Mouse (Mus musculus) heart, embryonic 14.5 days (tissue): Measurements from ENCODE around the gene Sprr3. TPM values are rescaled to one million over a fixed set of nuclear protein-coding genes. Genes with fewer than 3 reads are reported as not detected.
"Not testable (repeated sequence)": the region's sequence is repeated elsewhere in the genome, so short reads cannot be mapped to it uniquely, and the experiment has no call there.

Experiments used
- ATAC-seq: fragments of 200-750 bp; cut with Nextera tagmentation; 2 replicates; pipeline ENCODE4 v1.8.0; 2017; ENCODE audit warnings: low read depth, moderate TSS enrichment; ENCODE audit not compliant: insufficient number of reproducible peaks, insufficient read depth, low FRiP score
- H3K27ac ChIP-seq, 2 experiments: fragments of 200-500 bp in 1 of 2; fragments of 300-500 bp in 1 of 2; sonication (generic) in 1 of 2; replicated peaks in 1 of 2; 2 replicates each; pipeline ENCODE4 v1.5.1; 2012 to 2014; ENCODE audit warnings: low read depth in 2 of 2, low read length in 2 of 2, control low read depth in 1 of 2, mild to moderate bottlenecking in 1 of 2, mixed read lengths in 1 of 2; ENCODE audit not compliant: control insufficient read depth in 1 of 2, insufficient read depth in 1 of 2
- H3K27me3 ChIP-seq: fragments of 300-500 bp; sonication (generic); 2 replicates; pipeline ENCODE4 v1.6.1; 2014; ENCODE audit warnings: mild to moderate bottlenecking, low read length, control low read depth; ENCODE audit not compliant: control insufficient read depth, insufficient read depth
- H3K36me3 ChIP-seq: fragments of 300-500 bp; sonication (generic); 2 replicates; pipeline ENCODE4 v1.6.1; 2014; ENCODE audit warnings: mild to moderate bottlenecking, control low read depth, low read length, mixed read lengths; ENCODE audit not compliant: control insufficient read depth, insufficient read depth
- H3K4me1 ChIP-seq, 2 experiments: fragments of 200-500 bp in 1 of 2; fragments of 300-500 bp in 1 of 2; sonication (generic) in 1 of 2; 2 replicates each; pipeline ENCODE4 v1.6.1; 2012 to 2014; ENCODE audit warnings: low read length in 2 of 2, control low read depth in 1 of 2, mixed read lengths in 1 of 2; ENCODE audit not compliant: control insufficient read depth in 2 of 2, insufficient read depth in 2 of 2
- H3K4me2 ChIP-seq: fragments of 300-500 bp; sonication (generic); 2 replicates; pipeline ENCODE4 v1.6.1; 2014; ENCODE audit warnings: mild to moderate bottlenecking, low read length
- H3K4me3 ChIP-seq, 2 experiments: fragments of 200-500 bp in 1 of 2; fragments of 300-500 bp in 1 of 2; sonication (generic) in 1 of 2; 2 replicates each; pipeline ENCODE4 v1.5.1; 2012 to 2014; ENCODE audit warnings: low read length in 2 of 2, mild to moderate bottlenecking in 2 of 2, control low read depth in 1 of 2, low read depth in 1 of 2, moderate library complexity in 1 of 2; ENCODE audit not compliant: control insufficient read depth in 1 of 2, insufficient read depth in 1 of 2
- H3K9ac ChIP-seq: fragments of 300-500 bp; sonication (generic); 2 replicates; pipeline ENCODE4 v1.6.1; 2014; ENCODE audit warnings: mild to moderate bottlenecking, low read length
- H3K9me3 ChIP-seq: fragments of 300-500 bp; sonication (generic); 2 replicates; pipeline ENCODE4 v1.6.1; 2016; ENCODE audit warnings: low read length, control low read depth; ENCODE audit not compliant: control insufficient read depth
- WGBS: fragments of 180-500 bp; shearing (Covaris S2); extraction: QIAGEN DNeasy Blood & Tissue Kit; methylation state at CpG from one replicate; pipeline ENCODE4 v1.1.7; 2014; 5-methylcytosine and 5-hydroxymethylcytosine counted together
- polyA plus RNA-seq: library from polyadenylated mRNA; unstranded; fragments of >200 nt; fragmentation: Nextera tagmentation; extraction: Ambion mirVana; gene quantifications from 2 replicates; pipeline ENCODE4 v1.2.1, GENCODE M21; 2014

Gene Sprr3
- not detected in 2 replicates for polyA plus RNA-seq

GRCm38 (mm10) chr3:92458620-92459019 is at the start of gene Sprr3:
Gene Sprr3, minus strand, starts transcription at chr3:92458720.
- 61% methylated on average over 2 of the region's 2 CpGs for WGBS
- no peak within 1 kb of the TSS for H3K27ac ChIP-seq
- H3K27me3 ChIP-seq: no peaks in the 10 kb centered on the region
- no peaks in the 10 kb centered on the region for H3K9me3 ChIP-seq
- H3K4me1 ChIP-seq: no peaks in the 10 kb centered on the region
- no peak for ATAC-seq
- no peak within 1 kb of the TSS for H3K4me2 ChIP-seq
- H3K4me3 ChIP-seq: no peak within 1 kb of the TSS
- H3K36me3 ChIP-seq: no peaks in the 10 kb centered on the region
- H3K9ac ChIP-seq: no peak within 1 kb of the TSS

DNA sequence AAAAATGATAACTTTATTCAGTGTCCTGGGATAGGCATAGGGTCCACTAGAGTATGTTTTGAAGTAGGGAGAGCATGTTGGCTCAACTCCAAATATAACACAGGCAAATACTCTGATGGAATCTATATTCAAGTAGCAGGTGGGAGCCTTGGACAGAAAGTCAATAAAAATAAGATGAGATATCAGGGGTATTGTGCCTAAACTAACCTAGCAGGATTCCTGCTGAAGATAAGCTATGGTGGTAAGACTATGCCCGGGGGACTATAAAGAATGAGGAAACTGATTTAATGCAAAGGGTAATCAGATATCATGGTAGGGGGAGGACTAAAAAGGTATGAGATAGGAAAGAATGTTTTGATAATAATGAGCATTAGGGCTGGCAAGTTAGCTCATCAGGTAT is 49.7 kb upstream of the Sprr3 start:
- Histone ChIP-seq H3K4me3 (no peak overlapping the region), H3K4me2 (no peak overlapping the region), H3K36me3 (no peaks in the 10 kb centered on the region), H3K9me3 (no peaks in the 10 kb centered on the region), H3K9ac (no peak overlapping the region), H3K27ac (no peak overlapping the region), H3K4me1 (no peaks in the 10 kb centered on the region), H3K27me3 (no peaks in the 10 kb centered on the region)
- 78% methylated on average over 1 of the region's 1 CpGs for WGBS
- no peak for ATAC-seq

DNA sequence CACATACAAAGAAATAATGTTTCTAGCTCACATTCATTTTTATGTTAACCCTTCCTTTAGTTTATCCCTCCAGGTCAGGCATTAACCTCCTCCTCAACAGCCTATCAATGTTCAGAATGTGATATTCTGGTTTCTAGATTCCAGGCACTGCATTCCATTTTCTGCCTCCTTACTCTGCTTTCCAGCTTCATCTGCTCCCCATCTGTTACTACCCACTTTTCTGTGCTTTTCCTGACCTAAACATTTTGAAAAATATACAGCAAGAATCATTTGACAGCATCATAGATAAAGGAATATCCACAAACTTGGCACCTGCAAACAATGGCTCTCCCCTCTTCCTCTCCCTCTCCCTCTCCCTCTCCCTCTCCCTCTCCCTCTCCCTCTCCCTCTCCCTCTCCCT is 45.0 kb upstream of the Sprr3 start:
- Histone ChIP-seq H3K4me2 (no peak overlapping the region), H3K27ac (no peak overlapping the region), H3K4me1 (no peaks in the 10 kb centered on the region), H3K36me3 (no peaks in the 10 kb centered on the region), H3K27me3 (no peaks in the 10 kb centered on the region), H3K9me3 (no peaks in the 10 kb centered on the region), H3K4me3 (no peak overlapping the region), H3K9ac (no peak overlapping the region)
- ATAC-seq: no peak

DNA sequence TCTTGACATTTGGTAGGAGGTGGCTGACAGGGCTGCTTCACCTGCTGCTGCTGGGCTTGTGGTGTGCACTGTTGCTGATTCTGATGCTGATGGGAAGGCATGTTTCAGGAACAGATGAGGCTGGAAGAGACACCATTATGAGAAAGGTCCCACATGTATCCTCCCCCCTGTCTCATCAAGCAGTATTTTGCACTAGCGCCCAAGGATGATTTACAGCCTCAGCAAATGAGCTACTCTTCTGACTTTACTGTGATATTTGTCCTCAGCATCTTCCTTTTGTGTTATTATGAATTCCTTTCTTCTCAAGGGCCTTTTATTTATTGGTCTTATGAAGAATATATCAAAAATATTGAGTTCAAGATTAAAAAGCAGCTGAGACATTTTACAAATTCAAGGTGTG is 41.9 kb upstream of the Sprr3 start, which contains the start of gene Sprr4:
Gene Sprr4, minus strand, starts transcription at position 101 of the 400 bp plus-strand sequence.
- ATAC-seq: no peak
- 91% methylated on average over 1 of the region's 1 CpGs for WGBS

GRCm38 (mm10) chr3:92490262-92490661 is 31.7 kb upstream of the Sprr3 start:
- not testable (repeated sequence) for H3K4me3 ChIP-seq, H3K36me3 ChIP-seq, H3K4me2 ChIP-seq, H3K9ac ChIP-seq, H3K4me1 ChIP-seq, H3K27ac ChIP-seq, H3K9me3 ChIP-seq, H3K27me3 ChIP-seq, ATAC-seq

More for the DNA sequence above, 41.9 kb upstream of the Sprr3 start, which contains the start of gene Sprr4:
- H3K4me1 ChIP-seq: no peaks in the 10 kb centered on the region
- H3K4me2 ChIP-seq: no peak within 1 kb of the TSS
- H3K9ac ChIP-seq: no peak within 1 kb of the TSS
- no peak within 1 kb of the TSS for H3K4me3 ChIP-seq
- H3K27me3 ChIP-seq: no peaks in the 10 kb centered on the region
- no peak within 1 kb of the TSS for H3K27ac ChIP-seq
- no peaks in the 10 kb centered on the region for H3K9me3 ChIP-seq
- no peaks in the 10 kb centered on the region for H3K36me3 ChIP-seq

DNA sequence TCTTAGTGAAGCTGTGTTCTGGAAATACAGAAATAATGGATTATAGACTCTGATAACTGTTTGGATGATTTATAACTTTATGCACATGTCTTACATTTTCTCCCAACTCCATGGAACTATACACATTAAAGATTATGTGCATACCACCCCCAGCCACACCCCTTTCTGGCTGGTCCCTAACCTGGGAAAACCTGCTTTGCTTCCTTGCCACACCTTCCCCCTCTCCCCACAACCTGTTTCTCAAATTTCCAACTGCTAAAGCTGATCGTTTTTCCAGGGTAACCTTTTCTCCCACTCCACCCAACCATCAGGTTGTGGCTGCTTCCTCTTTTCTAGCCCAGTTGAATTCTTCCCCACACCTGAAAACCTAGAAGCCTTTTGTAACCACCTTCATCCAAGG is 27.8 kb upstream of the Sprr3 start:
- H3K4me1 ChIP-seq: no peaks in the 10 kb centered on the region
- no peak for ATAC-seq
- H3K9ac ChIP-seq: no peak overlapping the region
- no peaks in the 10 kb centered on the region for H3K36me3 ChIP-seq
- H3K27me3 ChIP-seq: no peaks in the 10 kb centered on the region
- no peaks in the 10 kb centered on the region for H3K9me3 ChIP-seq
- H3K4me3 ChIP-seq: no peak overlapping the region
- 35% methylated on average over 1 of the region's 1 CpGs for WGBS
- H3K4me2 ChIP-seq: no peak overlapping the region
- no peak overlapping the region for H3K27ac ChIP-seq

DNA sequence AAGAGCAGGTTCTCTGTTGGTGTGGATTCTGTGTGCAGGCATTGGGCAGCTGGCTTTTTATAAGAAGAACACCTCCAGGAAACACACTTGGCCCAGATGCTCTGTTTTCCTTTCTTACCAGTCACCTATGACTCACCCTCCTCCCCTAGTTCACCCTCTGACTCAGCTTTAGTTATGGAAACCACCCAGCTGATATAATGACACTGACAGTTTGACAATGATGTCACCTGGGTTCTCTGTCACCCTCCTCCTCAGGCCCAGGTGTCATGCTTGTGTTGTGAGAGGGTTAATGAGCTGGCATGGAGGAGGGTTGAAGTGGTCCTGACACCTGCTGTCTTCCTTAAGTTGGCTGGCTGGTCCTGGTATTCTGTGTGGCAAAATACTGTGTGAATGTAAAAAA is 27.3 kb upstream of the Sprr3 start, which contains the start of gene Sprr1a:
Gene Sprr1a, minus strand, starts transcription at position 33 of the 400 bp plus-strand sequence.
- Histone ChIP-seq H3K27ac (no peak within 1 kb of the TSS), H3K9me3 (no peaks in the 10 kb centered on the region), H3K4me2 (no peak within 1 kb of the TSS), H3K4me1 (no peaks in the 10 kb centered on the region), H3K36me3 (no peaks in the 10 kb centered on the region), H3K4me3 (no peak within 1 kb of the TSS), H3K27me3 (no peaks in the 10 kb centered on the region), H3K9ac (no peak within 1 kb of the TSS)
- no peak for ATAC-seq

DNA sequence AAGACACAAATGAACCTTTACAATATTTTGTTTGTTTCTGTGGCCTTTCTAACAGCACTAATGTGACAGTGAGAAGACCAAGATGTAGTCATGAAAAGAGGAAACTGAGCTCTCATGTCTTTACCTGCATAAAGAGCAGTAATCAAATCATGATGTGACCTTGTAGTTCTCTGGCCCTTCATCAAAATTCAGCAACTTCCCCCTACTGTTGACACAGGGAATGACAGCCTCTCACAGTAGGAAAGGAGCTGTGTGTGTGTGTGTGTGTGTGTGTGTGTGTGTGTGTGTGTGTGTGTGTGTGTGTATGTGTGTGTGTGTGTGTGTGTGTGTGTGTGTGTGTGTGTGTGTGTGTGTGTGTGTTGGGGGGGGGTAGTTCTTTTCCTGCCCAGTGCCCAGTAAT is 22.7 kb upstream of the Sprr3 start:
- not testable (repeated sequence) for H3K4me2 ChIP-seq, H3K9me3 ChIP-seq, ATAC-seq, H3K4me1 ChIP-seq, H3K36me3 ChIP-seq, H3K9ac ChIP-seq, H3K4me3 ChIP-seq, H3K27me3 ChIP-seq, H3K27ac ChIP-seq
